Mouse (Mus musculus): ENCODE measurements around the gene Mex3a. TPM values are rescaled to one million over a fixed set of nuclear protein-coding genes. Genes with fewer than 3 reads are reported as not detected.

Mex3a gene
- polyA plus RNA-seq, 2 experiments from 2014 or later, result 0.60 to 1.5 TPM

- ATAC-seq, result no peak
These were observed 26.4 kb upstream of the Mex3a start for GRCm38 (mm10) chr3:88505765-88506164.

GRCm38 (mm10) chr3:88509250-88509649 is 22.9 kb upstream of the Mex3a start:
- ATAC-seq, result no peak

GRCm38 (mm10) chr3:88509692-88510420 is 22.3 kb upstream of the Mex3a start, which contains the start of gene Lmna:
TSS of gene Lmna (minus strand) at chr3:88509956.
- peak; percentile 92 for ATAC-seq

- no peak for ATAC-seq
These were observed 21.5 kb upstream of the Mex3a start for GRCm38 (mm10) chr3:88510421-88511289.

GRCm38 (mm10) chr3:88511559-88511958 is 20.6 kb upstream of the Mex3a start:
- no peak for ATAC-seq

GRCm38 (mm10) chr3:88512141-88512895 is 19.9 kb upstream of the Mex3a start:
- ATAC-seq, result no peak

GRCm38 (mm10) chr3:88512896-88513545 is 19.2 kb upstream of the Mex3a start:
- no peak for ATAC-seq

- peak; percentile 8 for ATAC-seq
These were observed 18.6 kb upstream of the Mex3a start for GRCm38 (mm10) chr3:88513546-88514115.

GRCm38 (mm10) chr3:88514231-88515094 is 17.7 kb upstream of the Mex3a start:
- no peak for ATAC-seq

GRCm38 (mm10) chr3:88515095-88515386 is 17.2 kb upstream of the Mex3a start:
- ATAC-seq, result no peak

- no peak for ATAC-seq
These were observed 15.8 kb upstream of the Mex3a start for GRCm38 (mm10) chr3:88516407-88516806.

GRCm38 (mm10) chr3:88518411-88518810 is 13.8 kb upstream of the Mex3a start:
- ATAC-seq, result no peak

- no peak for ATAC-seq
These were observed 12.1 kb upstream of the Mex3a start for GRCm38 (mm10) chr3:88520078-88520477.

GRCm38 (mm10) chr3:88521156-88521555 is 11.0 kb upstream of the Mex3a start:
- no peak for ATAC-seq

- ATAC-seq, result peak; percentile 85
These were observed 10.3 kb upstream of the Mex3a start for GRCm38 (mm10) chr3:88521803-88522331.

- no peak for ATAC-seq
These were observed 9.2 kb upstream of the Mex3a start for GRCm38 (mm10) chr3:88523027-88523426.

GRCm38 (mm10) chr3:88525021-88525420 is 7.2 kb upstream of the Mex3a start:
- no peak for ATAC-seq

GRCm38 (mm10) chr3:88526157-88527131 is 5.8 kb upstream of the Mex3a start:
- ATAC-seq, result peak; percentile 62

GRCm38 (mm10) chr3:88527565-88527964 is 4.6 kb upstream of the Mex3a start:
- ATAC-seq, result no peak

- ATAC-seq, result no peak
These were observed 3.5 kb upstream of the Mex3a start for GRCm38 (mm10) chr3:88528646-88529045.
